Mouse (Mus musculus) MEL (cell line): ENCODE results near the gene Med27.

ENCODE experiments used
- CTCF ChIP-seq, 3 experiments: IDR thresholded peaks in 2 of 3; conservative IDR thresholded peaks in 1 of 3; 2 replicates each; pipeline ENCODE4 v1.5.1; 2011 to 2012; ENCODE audit warnings: low read length in 3 of 3, low read depth in 2 of 3, mild to moderate bottlenecking in 2 of 3, improper control_type of control experiment in 1 of 3, inconsistent platforms in 1 of 3, mixed read lengths in 1 of 3, moderate library complexity in 1 of 3; ENCODE audit not compliant: control insufficient read depth in 1 of 3, insufficient read depth in 1 of 3, poor library complexity in 1 of 3, severe bottlenecking in 1 of 3
- EP300 ChIP-seq, 2 experiments: IDR thresholded peaks; 2 replicates each; pipeline ENCODE4 v1.6.1; 2011; ENCODE audit warnings: improper control_type of control experiment in 2 of 2, low read length in 2 of 2, low read depth in 1 of 2, mild to moderate bottlenecking in 1 of 2
- GATA1 ChIP-seq: IDR thresholded peaks from 2 replicates; pipeline ENCODE4 v1.6.1; 2011; ENCODE audit warnings: low read depth, low read length, improper control_type of control experiment
- MAX ChIP-seq: IDR thresholded peaks from 2 replicates; pipeline ENCODE4 v1.6.1; 2011; ENCODE audit warnings: low read length, improper control_type of control experiment
- MAZ ChIP-seq: IDR thresholded peaks from 2 replicates; pipeline ENCODE4 v1.6.1; 2012; ENCODE audit warnings: low read depth, mild to moderate bottlenecking, inconsistent platforms, low read length, improper control_type of control experiment
- POLR2A ChIP-seq, 2 experiments: IDR thresholded peaks; 2 replicates each; pipeline ENCODE4 v1.6.1; 2011 to 2012; ENCODE audit warnings: low read length in 2 of 2, mild to moderate bottlenecking in 2 of 2, control low read depth in 1 of 2, improper control_type of control experiment in 1 of 2, low read depth in 1 of 2, moderate library complexity in 1 of 2; ENCODE audit not compliant: control insufficient read depth in 1 of 2, insufficient read depth in 1 of 2, poor library complexity in 1 of 2
- SMC3 ChIP-seq: IDR thresholded peaks from 2 replicates; pipeline ENCODE4 v1.6.1; 2011; ENCODE audit warnings: low read depth, low read length, improper control_type of control experiment

DNA sequence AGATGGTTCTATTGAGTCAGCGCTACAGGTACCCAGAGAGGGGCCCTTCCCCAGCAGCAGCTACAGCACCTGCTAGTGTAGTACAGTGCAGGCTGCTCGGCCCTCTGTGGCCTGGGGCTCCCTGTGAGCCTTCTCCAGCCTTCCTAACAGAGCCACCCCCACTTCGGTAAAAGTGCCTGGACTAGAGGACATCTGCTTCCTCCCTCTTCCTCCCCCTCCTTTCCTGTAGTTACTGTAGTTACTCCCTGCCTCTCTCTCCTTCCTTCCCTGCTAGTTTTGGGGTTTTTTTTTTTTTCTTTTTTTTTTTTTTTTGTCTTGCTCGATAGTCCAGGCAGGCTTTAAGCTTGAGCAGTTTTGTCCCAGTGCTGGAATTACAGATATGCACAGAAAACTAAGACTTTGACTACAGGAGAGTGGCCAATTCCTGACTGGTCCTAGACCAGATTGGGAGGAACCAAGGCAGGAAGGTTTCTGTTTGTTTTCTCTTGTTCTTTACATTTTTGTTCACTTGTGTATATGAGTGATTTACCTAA, 178.7 kb downstream of the Med27 start:
- TF ChIP-seq EP300 (IDR thresholded peaks at IDR 0.05; ENCODE audit: low read depth in 1 of 2, low read length in 2 of 2) (no peak), POLR2A (IDR thresholded peaks at IDR 0.05; ENCODE audit: control insufficient read depth in 1 of 2, insufficient read depth in 1 of 2, low read depth in 1 of 2, low read length in 2 of 2, poor library complexity in 1 of 2) (no peak), MAZ (no peak), GATA1 (no peak), CTCF (IDR thresholded peaks at IDR 0.05 in 2 of 3, conservative IDR thresholded peaks at IDR 0.05 in 1 of 3; ENCODE audit: control insufficient read depth in 1 of 3, insufficient read depth in 1 of 3, low read depth in 2 of 3, low read length in 3 of 3, poor library complexity in 1 of 3, severe bottlenecking in 1 of 3) (no peak), MAX (no peak), SMC3 (no peak)
